Mouse (Mus musculus): ENCODE measurements around the gene Prrxl1.

Gene Prrxl1

DNA sequence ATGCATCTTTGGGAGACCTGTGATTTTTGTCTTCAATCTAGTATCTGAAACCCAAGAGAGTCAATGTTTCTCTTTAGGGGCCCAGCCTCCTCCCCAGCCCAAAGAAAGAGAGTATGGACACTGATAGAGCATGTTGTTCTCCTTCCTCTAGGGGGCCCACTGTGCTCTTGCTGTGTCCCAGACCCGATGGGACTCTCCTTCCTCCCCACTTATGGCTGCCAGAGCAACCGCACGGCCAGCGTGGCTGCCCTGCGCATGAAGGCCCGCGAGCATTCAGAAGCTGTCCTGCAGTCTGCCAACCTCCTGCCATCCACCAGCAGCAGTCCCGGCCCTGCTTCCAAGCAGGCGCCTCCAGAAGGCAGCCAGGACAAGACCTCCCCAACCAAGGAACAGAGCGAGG is 29.4 kb downstream of the Prrxl1 start:
- peak; percentile 10 to 17 for DNase-seq

DNA sequence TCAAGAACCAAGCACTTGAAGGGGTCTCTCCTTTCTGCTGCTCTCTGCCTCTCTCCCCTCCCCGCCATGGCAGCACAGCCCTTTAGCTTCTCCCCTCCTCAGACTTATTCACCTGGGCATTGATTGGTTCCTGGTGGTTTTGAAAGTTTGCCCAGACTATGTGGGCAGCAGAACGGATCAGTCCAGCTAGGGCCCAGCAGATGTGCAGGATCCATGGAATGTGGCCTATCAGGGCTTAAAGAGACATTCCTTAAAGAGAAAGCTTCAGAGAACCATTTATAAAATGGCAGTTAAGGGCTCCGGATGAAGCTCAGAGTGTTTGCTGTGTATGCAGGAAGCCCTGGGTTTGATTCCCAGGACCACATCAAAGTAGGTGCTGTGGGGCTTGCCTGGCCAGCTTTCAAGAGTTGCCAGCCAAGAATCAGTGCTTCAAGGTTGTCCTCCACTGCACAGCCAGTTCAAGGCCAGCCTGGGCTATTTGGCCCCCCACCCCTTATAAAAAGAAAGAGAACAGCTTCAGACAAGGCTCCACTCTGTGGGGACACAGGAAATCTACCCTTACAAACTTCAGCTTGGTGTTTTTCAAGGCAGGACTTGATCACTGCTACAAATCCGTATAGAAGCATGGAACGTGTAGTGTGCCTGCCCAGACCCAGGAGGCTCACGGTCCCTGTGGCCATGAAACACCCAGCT is 33.8 kb downstream of the Prrxl1 start:
- no peak for DNase-seq

- no peak for DNase-seq
These were observed 34.9 kb downstream of the Prrxl1 start for GRCm38 (mm10) chr14:32634015-32634682.

GRCm38 (mm10) chr14:32638485-32638884 is 39.3 kb downstream of the Prrxl1 start:
- DNase-seq = no peak

DNA sequence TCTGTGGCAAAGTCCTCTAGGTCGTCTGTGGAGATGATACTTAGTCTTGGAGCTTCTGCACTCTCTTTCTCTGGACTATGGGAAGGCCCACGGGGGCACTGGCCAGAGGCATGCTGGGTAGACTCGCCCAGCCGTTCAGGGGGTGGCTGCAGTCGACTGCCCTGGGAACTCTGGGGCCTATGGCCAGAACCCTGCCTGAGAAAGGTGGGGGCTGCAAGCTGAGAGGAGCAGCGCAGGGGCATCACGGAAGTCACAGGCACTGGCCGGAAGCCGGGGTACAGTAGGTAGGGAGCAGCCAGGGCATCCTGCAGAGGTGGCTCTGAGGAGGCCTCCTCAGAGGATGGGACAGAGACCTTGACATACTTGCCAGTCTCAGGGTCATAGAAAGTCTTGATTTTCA is 60.6 kb downstream of the Prrxl1 start:
- no peak for DNase-seq

GRCm38 (mm10) chr14:32663099-32663498 is 63.9 kb downstream of the Prrxl1 start:
- no peak for DNase-seq

DNA sequence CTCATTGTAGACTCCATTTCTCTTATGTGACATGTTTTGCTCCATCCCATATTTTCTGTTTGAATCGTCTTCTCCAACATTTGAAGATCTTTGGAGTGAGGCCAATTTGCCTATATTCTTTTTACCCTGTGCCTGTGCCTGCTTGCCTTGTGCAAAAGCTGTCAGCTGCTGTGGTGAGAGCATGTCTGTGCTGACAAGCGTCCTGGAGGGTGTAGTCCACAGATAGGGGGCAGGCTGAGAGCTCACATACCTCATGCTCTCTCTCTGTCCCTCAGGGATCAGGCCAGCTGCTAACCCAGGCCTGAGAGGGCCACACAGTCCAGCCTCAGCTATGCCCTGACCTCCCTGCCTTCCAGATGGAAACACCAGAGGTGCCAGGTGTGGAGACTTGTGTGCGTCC is 74.0 kb downstream of the Prrxl1 start:
- no peak for DNase-seq

- no peak for DNase-seq
These were observed 79.4 kb downstream of the Prrxl1 start for GRCm38 (mm10) chr14:32678565-32678964.

DNA sequence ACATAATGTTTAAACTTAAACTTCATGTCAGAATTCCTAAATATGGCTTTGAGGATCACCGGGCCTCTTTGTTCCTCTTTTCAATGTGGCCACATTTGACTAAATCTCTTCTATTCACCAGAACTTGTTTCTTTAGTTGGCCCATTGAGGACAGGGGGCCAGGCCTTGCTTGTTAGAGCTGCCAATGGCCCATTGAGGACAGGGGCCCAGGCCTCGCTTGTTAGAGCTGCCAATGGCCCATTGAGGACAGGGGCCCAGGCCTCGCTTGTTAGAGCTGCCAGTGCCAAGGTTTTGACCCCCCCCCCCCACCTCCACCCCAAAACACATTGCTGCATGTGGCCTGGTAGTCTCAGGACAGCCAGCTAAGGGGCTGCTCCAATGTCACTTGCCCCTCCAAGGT is 82.4 kb downstream of the Prrxl1 start:
- DNase-seq = no peak

DNA sequence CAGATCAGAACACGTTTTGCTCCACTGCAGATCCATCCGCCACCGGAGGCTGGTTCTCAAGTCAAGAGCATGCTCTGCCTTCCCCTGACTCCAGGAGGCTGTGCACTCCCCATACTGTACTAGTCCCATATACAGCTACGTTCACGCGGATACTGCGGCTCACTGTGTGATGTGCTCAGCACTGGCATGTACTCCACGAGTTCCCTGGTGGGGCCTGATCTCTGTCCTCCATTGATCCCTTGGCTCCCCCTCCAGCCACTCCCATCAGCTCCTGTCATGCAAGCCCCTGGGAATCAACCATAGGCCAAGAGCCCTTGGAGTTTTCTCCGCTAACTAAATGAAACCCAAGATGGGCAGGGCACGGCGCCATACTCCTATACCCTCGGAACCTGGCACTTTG is 83.3 kb downstream of the Prrxl1 start:
- no peak for DNase-seq

- DNase-seq = peak; percentile 48 to 66
These were observed 84.1 kb downstream of the Prrxl1 start for GRCm38 (mm10) chr14:32683251-32683838.

- DNase-seq = peak; percentile 40 to 50
These were observed 85.0 kb downstream of the Prrxl1 start for GRCm38 (mm10) chr14:32683982-32684734.

GRCm38 (mm10) chr14:32684735-32685105 is 85.5 kb downstream of the Prrxl1 start:
- peak in 1 of 2 experiments; percentile 9 for DNase-seq

DNA sequence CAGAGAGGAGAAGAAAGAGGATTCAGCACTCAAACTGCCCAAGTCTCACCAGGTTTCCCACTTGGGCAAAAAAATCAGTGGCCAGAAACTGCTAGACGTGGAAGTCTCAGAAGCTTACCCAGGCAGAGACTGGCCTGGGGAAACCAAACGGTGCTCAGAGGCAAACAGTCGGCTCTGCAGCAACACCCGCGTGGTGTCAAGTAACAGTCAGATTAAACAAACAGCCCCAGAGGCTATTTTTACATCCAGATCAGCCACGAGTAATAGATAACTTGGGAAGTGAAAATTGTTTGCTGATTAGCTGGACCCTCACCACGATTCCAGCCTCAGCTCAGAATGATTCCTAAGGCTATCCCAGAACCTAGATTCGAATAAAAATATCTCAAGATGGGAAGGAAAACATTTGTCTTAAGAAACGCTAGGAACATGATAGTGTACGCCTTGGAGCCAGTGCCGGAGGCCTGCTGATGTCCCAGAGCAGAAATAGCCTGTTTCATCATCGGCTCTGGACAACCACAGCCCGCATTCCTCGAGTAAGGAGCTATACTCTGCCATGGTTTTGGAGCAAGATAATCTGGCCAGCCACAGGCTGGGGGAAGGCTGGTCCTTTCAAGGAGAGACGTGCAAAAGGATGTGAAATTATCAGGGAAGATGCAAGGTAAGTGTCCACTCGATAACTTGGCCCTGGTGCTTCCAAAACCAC is 86.1 kb downstream of the Prrxl1 start, which contains the start of gene 3425401B19Rik:
TSS of gene 3425401B19Rik (minus strand) at position 170 of the 703 bp plus-strand sequence.
- no peak for DNase-seq

DNA sequence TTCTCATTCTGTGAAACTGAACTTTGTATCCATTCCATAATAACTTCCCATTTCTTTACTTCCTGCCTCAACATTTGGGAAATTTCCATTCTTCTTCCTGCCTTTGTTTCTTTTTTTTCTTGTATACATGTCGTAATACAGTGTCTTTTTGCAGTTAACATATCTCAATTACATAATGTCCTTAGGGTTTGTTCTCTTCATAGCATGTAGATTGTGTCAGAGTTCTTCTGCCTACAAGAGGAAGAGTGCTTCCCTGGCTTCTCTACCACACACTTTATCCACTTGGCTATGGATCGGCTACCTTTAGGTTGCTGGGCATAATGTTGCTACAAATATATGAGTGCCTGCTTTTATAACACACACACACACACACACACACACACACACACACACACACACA is 96.7 kb downstream of the Prrxl1 start:
- no peak for DNase-seq

- DNase-seq = no peak
These were observed 97.1 kb downstream of the Prrxl1 start for GRCm38 (mm10) chr14:32696344-32696743.

GRCm38 (mm10) chr14:32697774-32698173 is 98.6 kb downstream of the Prrxl1 start:
- no peak for DNase-seq

- DNase-seq = no peak
These were observed 99.3 kb downstream of the Prrxl1 start for GRCm38 (mm10) chr14:32698556-32698955.
